Mouse (Mus musculus) ovary, postnatal 10 days (tissue): ENCODE data around the gene Pld3.
"Not testable (repeated sequence)": the region's sequence is repeated elsewhere in the genome, so short reads cannot be mapped to it uniquely, and the experiment has no call there.

Experiments
- DNase-seq: peaks from one replicate; pipeline ENCODE4 v3.0.0; 2022; ENCODE audit warnings: low spot score

Pld3 gene

GRCm38 (mm10) chr7:27523805-27524204 is 29.2 kb downstream of the Pld3 start:
- no peak for DNase-seq

- DNase-seq: no peak
These were observed 30.1 kb downstream of the Pld3 start, which contains the start of gene Hipk4 for GRCm38 (mm10) chr7:27522967-27523366. Hipk4 (plus strand) TSS chr7:27523267.

- DNase-seq: no peak
These were observed 32.4 kb downstream of the Pld3 start for GRCm38 (mm10) chr7:27520599-27520998.

GRCm38 (mm10) chr7:27520104-27520503 is 32.9 kb downstream of the Pld3 start:
- no peak for DNase-seq

GRCm38 (mm10) chr7:27518314-27518713 is 34.7 kb downstream of the Pld3 start:
- DNase-seq: no peak

- no peak for DNase-seq
These were observed 38.1 kb downstream of the Pld3 start for GRCm38 (mm10) chr7:27514961-27515360.

- no peak for DNase-seq
These were observed 42.2 kb downstream of the Pld3 start for GRCm38 (mm10) chr7:27510809-27511208.

GRCm38 (mm10) chr7:27508648-27509005 is 44.4 kb downstream of the Pld3 start:
- no peak for DNase-seq

GRCm38 (mm10) chr7:27507711-27508647 is 45.0 kb downstream of the Pld3 start:
- peak; percentile 97 for DNase-seq

- DNase-seq: no peak
These were observed 46.1 kb downstream of the Pld3 start for GRCm38 (mm10) chr7:27506765-27507370.

- DNase-seq: no peak
These were observed 51.4 kb downstream of the Pld3 start for GRCm38 (mm10) chr7:27501620-27502019.

- DNase-seq: no peak
These were observed 54.0 kb downstream of the Pld3 start, which contains the start of gene Prx for GRCm38 (mm10) chr7:27499036-27499435. Prx (plus strand) TSS chr7:27499324.

GRCm38 (mm10) chr7:27494659-27495367 is 58.2 kb downstream of the Pld3 start:
- DNase-seq: not testable (repeated sequence)

- DNase-seq: no peak
These were observed 59.6 kb downstream of the Pld3 start for GRCm38 (mm10) chr7:27493450-27493849.

- DNase-seq: no peak
These were observed 60.0 kb downstream of the Pld3 start for GRCm38 (mm10) chr7:27493022-27493421.

- DNase-seq: no peak
These were observed 61.2 kb downstream of the Pld3 start for GRCm38 (mm10) chr7:27491856-27492255.

- peak; percentile 86 for DNase-seq
These were observed 62.3 kb downstream of the Pld3 start for GRCm38 (mm10) chr7:27490543-27491329.

GRCm38 (mm10) chr7:27490227-27490542 is 62.8 kb downstream of the Pld3 start:
- no peak for DNase-seq

- no peak for DNase-seq
These were observed 63.6 kb downstream of the Pld3 start for GRCm38 (mm10) chr7:27489270-27489869.

GRCm38 (mm10) chr7:27487740-27488268 is 65.2 kb downstream of the Pld3 start:
- no peak for DNase-seq
